Mouse (Mus musculus) liver, embryonic 12.5 days (tissue): ENCODE data around the gene Hddc2. TPM values are rescaled to one million over a fixed set of nuclear protein-coding genes. Genes with fewer than 3 reads are reported as not detected.

Experiments
- ATAC-seq: fragments of 200-750 bp; cut with Nextera tagmentation; 2 replicates; pipeline ENCODE4 v1.8.0; 2017; ENCODE audit warnings: moderate number of reproducible peaks, mild to moderate bottlenecking, moderate library complexity
- H3K27ac ChIP-seq: fragments of 300-500 bp; sonication (generic); 2 replicates; pipeline ENCODE4 v1.5.1; 2016; ENCODE audit warnings: mild to moderate bottlenecking
- H3K27me3 ChIP-seq: fragments of 300-500 bp; sonication (generic); replicated peaks from 2 replicates; pipeline ENCODE4 v1.6.1; 2016; ENCODE audit warnings: mild to moderate bottlenecking, moderate library complexity
- H3K36me3 ChIP-seq: fragments of 300-500 bp; sonication (generic); 2 replicates; pipeline ENCODE4 v1.6.1; 2016; ENCODE audit warnings: mild to moderate bottlenecking, moderate library complexity
- H3K4me1 ChIP-seq: fragments of 300-500 bp; sonication (generic); 2 replicates; pipeline ENCODE4 v1.6.1; 2016
- H3K4me2 ChIP-seq: fragments of 300-500 bp; sonication (generic); 2 replicates; pipeline ENCODE4 v1.6.1; 2016; ENCODE audit warnings: mild to moderate bottlenecking, moderate library complexity
- H3K4me3 ChIP-seq: fragments of 300-500 bp; sonication (generic); 2 replicates; pipeline ENCODE4 v1.5.1; 2016; ENCODE audit warnings: mild to moderate bottlenecking, moderate library complexity
- H3K9ac ChIP-seq: fragments of 300-500 bp; sonication (generic); 2 replicates; pipeline ENCODE4 v1.6.1; 2016; ENCODE audit warnings: mild to moderate bottlenecking, moderate library complexity
- H3K9me3 ChIP-seq: fragments of 300-500 bp; sonication (generic); replicated peaks from 2 replicates; pipeline ENCODE4 v1.6.1; 2016; ENCODE audit warnings: mild to moderate bottlenecking, moderate library complexity
- WGBS: fragments of 180-500 bp; shearing (Covaris S2); methylation state at CpG from one replicate; pipeline ENCODE4 v1.1.7; 2016; ENCODE audit not compliant: insufficient replicate concordance; 5-methylcytosine and 5-hydroxymethylcytosine counted together
- polyA plus RNA-seq: library from polyadenylated mRNA; unstranded; fragments of >200 nt; fragmentation: Nextera tagmentation; extraction: Ambion mirVana; gene quantifications from 2 replicates; pipeline ENCODE4 v1.2.1, GENCODE M21; 2016

Hddc2 gene
- polyA plus RNA-seq, result 28.9 and 31.7 TPM in 2 replicates

DNA sequence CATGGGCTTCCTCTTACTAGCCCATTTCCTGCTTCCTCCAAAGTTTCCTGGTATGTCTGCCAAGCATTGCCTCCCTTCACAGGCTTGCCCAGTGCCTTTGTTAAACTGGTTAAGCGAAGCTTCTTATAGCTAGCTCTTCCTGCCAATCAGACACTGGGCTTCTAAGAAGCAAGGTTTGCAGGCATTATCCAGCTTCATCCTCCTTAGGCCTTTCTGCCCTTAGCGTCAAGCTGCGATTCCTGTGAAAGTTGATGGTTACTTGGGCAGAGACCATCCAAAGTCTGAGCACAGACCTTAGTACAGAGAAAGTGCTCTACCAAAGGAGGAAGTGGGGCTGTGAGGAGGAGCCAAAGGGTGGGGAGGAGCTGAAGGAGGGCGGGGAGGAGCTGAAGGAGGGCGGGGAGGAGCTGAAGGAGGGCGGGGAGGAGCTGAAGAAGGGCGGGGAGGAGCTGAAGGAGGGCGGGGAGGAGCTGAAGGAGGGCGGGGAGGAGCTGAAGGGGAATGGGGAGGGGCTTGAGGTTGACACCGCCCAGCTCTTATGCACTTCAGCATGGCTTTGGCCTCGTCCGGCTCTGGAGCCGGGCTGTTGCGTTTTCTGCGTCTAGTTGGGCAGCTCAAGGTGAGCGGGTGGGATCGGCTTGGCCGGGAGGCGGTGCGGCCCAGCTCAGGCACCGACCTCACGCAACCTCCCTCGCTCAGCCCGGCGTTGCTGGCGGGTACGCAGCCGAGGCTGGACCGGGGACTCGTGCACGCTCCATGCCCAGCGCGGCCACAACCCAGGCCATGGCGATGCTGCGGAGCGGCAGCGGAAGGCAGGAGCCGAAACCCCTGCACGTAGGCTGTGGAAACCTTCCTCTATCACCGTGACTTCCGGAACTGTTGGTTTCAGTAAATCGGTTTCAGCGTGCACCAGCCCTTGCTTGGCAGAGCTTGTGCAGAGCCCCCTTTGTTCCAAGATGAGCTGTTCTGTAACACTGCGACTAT, at the start of gene Hddc2:
TSS of gene Hddc2 (plus strand) at position 519 of the 984 bp plus-strand sequence.
- peak within 1 kb of the TSS; percentile 75 for H3K27ac ChIP-seq
- H3K4me1 ChIP-seq, result peaks cover 13% of the 10 kb centered on the region
- H3K27me3 ChIP-seq, result no peaks in the 10 kb centered on the region
- peak within 1 kb of the TSS; percentile 90 for H3K4me2 ChIP-seq
- H3K9me3 ChIP-seq, result no peaks in the 10 kb centered on the region
- 4% methylated on average over 44 of the region's 44 CpGs for WGBS
- H3K36me3 ChIP-seq, result peaks cover 12% of the 10 kb centered on the region
- ATAC-seq, result peak; percentile 96
- H3K4me3 ChIP-seq, result peak within 1 kb of the TSS; percentile 71
- peak within 1 kb of the TSS; percentile 77 for H3K9ac ChIP-seq

GRCm38 (mm10) chr10:31272738-31273137, 40.4 kb upstream of the Hddc2 start:
- no peak overlapping the region for H3K27ac ChIP-seq

DNA sequence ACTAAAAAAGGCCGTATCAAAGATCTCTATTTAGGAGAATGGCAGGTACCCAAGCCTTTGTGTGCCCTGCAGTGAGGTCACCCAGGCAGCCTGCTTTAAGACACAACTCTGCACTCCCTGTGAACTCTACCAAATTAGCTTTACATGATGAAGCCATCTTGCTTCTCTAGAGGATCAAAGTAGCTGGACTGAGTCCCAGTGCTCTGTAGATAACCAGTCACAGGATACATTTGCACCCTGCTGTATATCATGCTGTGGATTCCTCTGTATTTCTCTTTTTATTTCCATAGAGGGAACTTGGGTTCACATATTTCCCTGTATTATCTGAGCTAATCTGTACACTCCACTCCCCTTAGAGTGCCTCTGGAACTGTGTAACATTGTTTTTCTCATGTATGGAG, 40.0 kb upstream of the Hddc2 start:
- no peak for ATAC-seq
- H3K9ac ChIP-seq, result no peak overlapping the region
- no peak overlapping the region for H3K4me2 ChIP-seq
- H3K4me3 ChIP-seq, result no peak overlapping the region
- H3K9me3 ChIP-seq, result no peaks in the 10 kb centered on the region
- H3K27me3 ChIP-seq, result no peaks in the 10 kb centered on the region
- H3K36me3 ChIP-seq, result no peaks in the 10 kb centered on the region
- H3K4me1 ChIP-seq, result no peaks in the 10 kb centered on the region
- no peak overlapping the region for H3K27ac ChIP-seq
- WGBS, result 61% methylated on average over 1 of the region's 1 CpGs

More at GRCm38 (mm10) chr10:31272738-31273137, 40.4 kb upstream of the Hddc2 start:
- no peaks in the 10 kb centered on the region for H3K4me1 ChIP-seq
- H3K9me3 ChIP-seq, result no peaks in the 10 kb centered on the region
- no peak overlapping the region for H3K9ac ChIP-seq
- WGBS, result 38% methylated on average over 2 of the region's 2 CpGs
- H3K36me3 ChIP-seq, result no peaks in the 10 kb centered on the region
- no peak overlapping the region for H3K4me3 ChIP-seq
- H3K27me3 ChIP-seq, result no peaks in the 10 kb centered on the region
- no peak overlapping the region for H3K4me2 ChIP-seq
- ATAC-seq, result no peak

- ATAC-seq, result no peak
- Histone ChIP-seq H3K4me1 (no peaks in the 10 kb centered on the region), H3K4me3 (no peak overlapping the region), H3K9me3 (no peaks in the 10 kb centered on the region), H3K36me3 (no peaks in the 10 kb centered on the region), H3K4me2 (no peak overlapping the region), H3K9ac (no peak overlapping the region), H3K27ac (no peak overlapping the region), H3K27me3 (no peaks in the 10 kb centered on the region)
These were observed 25.4 kb upstream of the Hddc2 start for GRCm38 (mm10) chr10:31287787-31288186.

GRCm38 (mm10) chr10:31288697-31289390, 24.3 kb upstream of the Hddc2 start:
- H3K9ac ChIP-seq, result no peak overlapping the region
- no peaks in the 10 kb centered on the region for H3K9me3 ChIP-seq
- H3K4me3 ChIP-seq, result no peak overlapping the region
- ATAC-seq, result no peak
- H3K27ac ChIP-seq, result no peak overlapping the region
- 66% methylated on average over 4 of the region's 4 CpGs for WGBS
- no peaks in the 10 kb centered on the region for H3K36me3 ChIP-seq
- no peaks in the 10 kb centered on the region for H3K27me3 ChIP-seq
- no peaks in the 10 kb centered on the region for H3K4me1 ChIP-seq
- no peak overlapping the region for H3K4me2 ChIP-seq

GRCm38 (mm10) chr10:31295705-31296104, 17.5 kb upstream of the Hddc2 start:
- Histone ChIP-seq H3K4me1 (no peaks in the 10 kb centered on the region), H3K4me3 (no peak overlapping the region), H3K9ac (no peak overlapping the region), H3K36me3 (no peaks in the 10 kb centered on the region), H3K9me3 (no peaks in the 10 kb centered on the region), H3K27me3 (no peaks in the 10 kb centered on the region), H3K27ac (no peak overlapping the region), H3K4me2 (no peak overlapping the region)
- ATAC-seq, result no peak
- 55% methylated on average over 5 of the region's 5 CpGs for WGBS

DNA sequence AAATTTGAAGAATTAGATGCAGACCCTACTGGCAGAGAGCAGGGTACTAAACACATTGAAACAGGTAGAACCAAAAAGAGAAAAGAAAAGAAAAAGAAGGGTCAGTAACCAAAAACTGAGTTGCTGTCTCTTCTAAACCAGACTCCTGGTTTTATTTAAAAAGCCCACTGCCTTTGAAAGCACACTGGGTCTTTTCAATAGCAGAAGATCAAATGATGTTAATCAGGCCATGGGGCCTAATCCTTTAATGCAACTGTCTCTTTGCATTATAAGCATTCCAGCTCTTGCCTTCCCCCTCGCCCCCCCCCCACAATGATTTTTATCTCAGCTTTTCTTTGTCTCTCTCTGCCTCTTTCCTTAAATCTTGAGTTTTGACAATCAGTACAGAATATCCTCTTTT, 16.7 kb upstream of the Hddc2 start:
- 22% methylated on average over 1 of the region's 1 CpGs for WGBS
- H3K4me2 ChIP-seq, result no peak overlapping the region
- no peak for ATAC-seq

DNA sequence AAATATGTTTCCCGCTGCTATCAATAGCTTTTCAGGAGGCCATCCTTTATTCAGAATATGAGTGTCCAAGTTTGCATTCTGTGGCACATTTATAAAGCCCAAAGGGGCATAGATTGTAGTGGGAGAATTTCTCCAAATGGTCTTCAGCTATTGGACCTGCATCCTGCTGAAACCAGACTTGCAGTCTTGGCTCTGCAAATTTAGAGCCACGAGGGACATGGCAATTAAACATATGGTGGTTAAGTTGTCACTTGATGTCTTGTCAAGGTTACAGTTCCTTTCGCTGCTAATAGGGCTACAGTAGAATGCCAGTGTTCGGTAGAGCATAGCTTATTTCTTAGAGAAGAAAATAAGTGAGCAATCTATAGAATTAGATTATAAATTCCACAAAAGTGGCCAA, 16.1 kb upstream of the Hddc2 start:
- 55% methylated on average over 4 of the region's 4 CpGs for WGBS
- Histone ChIP-seq H3K4me1 (no peaks in the 10 kb centered on the region), H3K9me3 (no peaks in the 10 kb centered on the region), H3K4me3 (no peak overlapping the region), H3K36me3 (no peaks in the 10 kb centered on the region), H3K4me2 (no peak overlapping the region), H3K9ac (no peak overlapping the region), H3K27me3 (no peaks in the 10 kb centered on the region), H3K27ac (no peak overlapping the region)
- no peak for ATAC-seq

More for the DNA sequence above, 16.7 kb upstream of the Hddc2 start:
- Histone ChIP-seq H3K9ac (no peak overlapping the region), H3K4me3 (no peak overlapping the region), H3K36me3 (no peaks in the 10 kb centered on the region), H3K4me1 (no peaks in the 10 kb centered on the region), H3K9me3 (no peaks in the 10 kb centered on the region), H3K27me3 (no peaks in the 10 kb centered on the region), H3K27ac (no peak overlapping the region)

GRCm38 (mm10) chr10:31298263-31298662, 14.9 kb upstream of the Hddc2 start:
- Histone ChIP-seq H3K27me3 (no peaks in the 10 kb centered on the region), H3K36me3 (no peaks in the 10 kb centered on the region), H3K4me1 (no peaks in the 10 kb centered on the region), H3K27ac (no peak overlapping the region), H3K4me2 (no peak overlapping the region), H3K4me3 (no peak overlapping the region), H3K9me3 (no peaks in the 10 kb centered on the region), H3K9ac (no peak overlapping the region)
- no peak for ATAC-seq
- WGBS, result 46% methylated on average over 2 of the region's 2 CpGs

DNA sequence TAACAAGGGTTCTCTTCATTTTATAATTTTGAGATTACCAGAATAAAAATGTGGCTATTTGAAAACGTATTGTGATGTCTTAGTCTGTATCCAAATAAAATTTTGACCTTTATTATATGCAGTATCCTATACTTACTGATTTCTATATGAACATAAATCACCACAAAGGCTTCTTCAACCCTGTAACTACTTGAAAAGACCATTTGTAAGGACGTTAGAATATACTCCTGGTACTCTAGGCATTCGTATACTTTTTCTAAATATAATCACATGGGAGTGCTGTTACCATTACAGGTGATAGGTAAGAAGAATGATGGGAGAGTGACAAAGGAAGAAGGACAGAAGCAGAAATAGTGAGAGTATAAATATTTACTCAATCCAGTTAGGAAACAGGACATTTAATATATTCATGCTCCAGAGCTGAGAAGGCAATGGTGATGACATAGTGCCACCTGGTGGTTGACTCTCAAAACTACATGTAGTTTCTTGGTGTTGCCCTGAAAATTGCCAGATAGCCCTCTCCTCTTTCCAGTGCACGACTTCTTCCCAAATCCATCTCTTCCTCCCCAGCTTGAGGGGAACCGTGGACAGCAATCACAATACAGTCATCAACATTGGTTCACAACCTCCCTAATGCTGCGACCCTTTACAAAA, 14.1 kb upstream of the Hddc2 start:
- H3K27ac ChIP-seq, result no peak overlapping the region
- H3K9me3 ChIP-seq, result no peaks in the 10 kb centered on the region
- H3K4me1 ChIP-seq, result no peaks in the 10 kb centered on the region
- H3K36me3 ChIP-seq, result no peaks in the 10 kb centered on the region
- H3K27me3 ChIP-seq, result no peaks in the 10 kb centered on the region
- 40% methylated on average over 6 of the region's 6 CpGs for WGBS
- no peak for ATAC-seq
- no peak overlapping the region for H3K4me2 ChIP-seq
- H3K9ac ChIP-seq, result no peak overlapping the region
- H3K4me3 ChIP-seq, result no peak overlapping the region

GRCm38 (mm10) chr10:31300292-31300691, 12.9 kb upstream of the Hddc2 start:
- Histone ChIP-seq H3K4me2 (no peak overlapping the region), H3K27me3 (no peaks in the 10 kb centered on the region), H3K36me3 (no peaks in the 10 kb centered on the region), H3K9ac (no peak overlapping the region), H3K27ac (no peak overlapping the region), H3K4me3 (no peak overlapping the region), H3K4me1 (no peaks in the 10 kb centered on the region), H3K9me3 (no peaks in the 10 kb centered on the region)
- 38% methylated on average over 1 of the region's 1 CpGs for WGBS
- ATAC-seq, result no peak

- Histone ChIP-seq H3K4me3 (no peak overlapping the region), H3K4me1 (no peaks in the 10 kb centered on the region), H3K27ac (no peak overlapping the region), H3K4me2 (no peak overlapping the region), H3K9me3 (no peaks in the 10 kb centered on the region), H3K36me3 (no peaks in the 10 kb centered on the region), H3K9ac (no peak overlapping the region), H3K27me3 (no peaks in the 10 kb centered on the region)
- no peak for ATAC-seq
- 77% methylated on average over 2 of the region's 2 CpGs for WGBS
These were observed 9.7 kb upstream of the Hddc2 start for GRCm38 (mm10) chr10:31303446-31303845.
